Mouse (Mus musculus) heart, postnatal 0 days (tissue): Measurements from ENCODE around the gene Slc4a2.

Source experiments
- CTCF ChIP-seq: IDR thresholded peaks from 2 replicates; pipeline ENCODE4 v1.5.1; 2016; ENCODE audit warnings: antibody characterized with exemption, control low read depth, low read depth
- EP300 ChIP-seq: IDR thresholded peaks from 2 replicates; pipeline ENCODE4 v1.6.1; 2016; ENCODE audit warnings: antibody characterized with exemption, low read depth

DNA sequence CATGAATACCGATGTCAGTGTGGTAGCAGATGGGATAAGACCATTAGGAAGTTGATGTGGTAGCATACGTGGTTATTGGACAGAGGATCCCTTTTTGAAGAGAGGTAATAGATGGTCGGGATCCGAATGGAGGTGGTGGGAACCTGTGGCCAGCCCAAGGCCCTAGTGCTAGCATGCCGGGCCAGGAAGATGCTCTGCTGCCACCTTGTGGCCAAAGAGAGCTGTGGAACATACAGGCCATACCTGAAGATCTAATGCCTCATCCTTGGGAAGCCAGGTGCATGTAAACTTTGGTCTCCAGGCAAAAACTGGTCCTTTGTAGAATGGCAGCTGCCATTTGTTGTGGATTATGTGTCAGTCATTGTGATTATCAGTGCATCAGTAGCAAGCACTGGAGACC is 47.0 kb downstream of the Slc4a2 start:
- TF ChIP-seq CTCF, result peak; percentile 94
- TF ChIP-seq EP300, result no peak
